Mouse (Mus musculus) spleen, postnatal 4 days (tissue): ENCODE data around the gene Lefty2.

Experiments used
- DNase-seq, 2 experiments: peaks; one replicate each; pipeline ENCODE4 v3.0.0; 2022; ENCODE audit warnings: low spot score in 2 of 2

Gene Lefty2

GRCm38 (mm10) chr1:180892808-180893207, at the start of gene Lefty2:
Lefty2 (plus strand) TSS chr1:180893108.
- DNase-seq: no peak

- peak; percentile 71 to 79 for DNase-seq
Measured at GRCm38 (mm10) chr1:180848114-180848510, 44.8 kb upstream of the Lefty2 start.

GRCm38 (mm10) chr1:180848511-180849241, 44.2 kb upstream of the Lefty2 start:
- DNase-seq: peak; percentile 62 to 84

- DNase-seq: no peak
Measured at GRCm38 (mm10) chr1:180849701-180850301, 43.1 kb upstream of the Lefty2 start.

- peak; percentile 100 for DNase-seq
Measured at GRCm38 (mm10) chr1:180850316-180851270, 42.3 kb upstream of the Lefty2 start, which contains the start of gene Sde2. Sde2 (plus strand) TSS chr1:180851127.

GRCm38 (mm10) chr1:180858763-180859162, 34.1 kb upstream of the Lefty2 start:
- DNase-seq: no peak

GRCm38 (mm10) chr1:180860030-180860429, 32.9 kb upstream of the Lefty2 start:
- DNase-seq: no peak

GRCm38 (mm10) chr1:180863606-180864005, 29.3 kb upstream of the Lefty2 start:
- DNase-seq: peak in 1 of 2 experiments; percentile 36

GRCm38 (mm10) chr1:180866001-180866400, 26.9 kb upstream of the Lefty2 start:
- no peak for DNase-seq

GRCm38 (mm10) chr1:180870122-180870650, 22.7 kb upstream of the Lefty2 start:
- DNase-seq: no peak

GRCm38 (mm10) chr1:180873861-180874484, 18.9 kb upstream of the Lefty2 start:
- DNase-seq: peak; percentile 68 to 88

GRCm38 (mm10) chr1:180874615-180875014, 18.3 kb upstream of the Lefty2 start:
- DNase-seq: no peak

GRCm38 (mm10) chr1:180875126-180875525, 17.8 kb upstream of the Lefty2 start:
- no peak for DNase-seq

- DNase-seq: no peak
Measured at GRCm38 (mm10) chr1:180877466-180877865, 15.4 kb upstream of the Lefty2 start.

- DNase-seq: no peak
Measured at GRCm38 (mm10) chr1:180881768-180882167, 11.1 kb upstream of the Lefty2 start.

- no peak for DNase-seq
Measured at GRCm38 (mm10) chr1:180883731-180884130, 9.2 kb upstream of the Lefty2 start.

GRCm38 (mm10) chr1:180884484-180884883, 8.4 kb upstream of the Lefty2 start:
- DNase-seq: peak in 1 of 2 experiments; percentile 32

- DNase-seq: peak; percentile 69 to 71
Measured at GRCm38 (mm10) chr1:180888556-180889042, 4.3 kb upstream of the Lefty2 start.

- no peak for DNase-seq
Measured at GRCm38 (mm10) chr1:180889172-180889571, 3.7 kb upstream of the Lefty2 start.

GRCm38 (mm10) chr1:180889841-180890240, 3.1 kb upstream of the Lefty2 start:
- DNase-seq: peak; percentile 63 to 81
